Mouse (Mus musculus) CH12.LX (cell line): ENCODE data around the gene Myrf.

ENCODE experiments used
- BHLHE40 ChIP-seq: IDR thresholded peaks from 2 replicates; pipeline ENCODE4 v1.6.1; 2011; ENCODE audit warnings: mild to moderate bottlenecking, low read depth, low read length, improper control_type of control experiment
- CTCF ChIP-seq, 2 experiments: IDR thresholded peaks in 1 of 2; conservative IDR thresholded peaks in 1 of 2; 2 replicates each; pipeline ENCODE4 v1.5.1; 2011 to 2012; ENCODE audit warnings: low read depth in 2 of 2, low read length in 2 of 2, improper control_type of control experiment in 1 of 2, inconsistent platforms in 1 of 2, mild to moderate bottlenecking in 1 of 2, moderate library complexity in 1 of 2
- JUND ChIP-seq: conservative IDR thresholded peaks from 2 replicates; pipeline ENCODE4 v1.6.1; 2011; ENCODE audit warnings: low read depth, low read length, improper control_type of control experiment
- POLR2A ChIP-seq: IDR thresholded peaks from 2 replicates; pipeline ENCODE4 v1.6.1; 2011; ENCODE audit warnings: low read depth, mild to moderate bottlenecking, improper control_type of control experiment, low read length
- POLR2AphosphoS2 ChIP-seq: IDR thresholded peaks from 2 replicates; pipeline ENCODE4 v1.6.1; 2011; ENCODE audit warnings: low read depth, low read length, improper control_type of control experiment

- TF ChIP-seq JUND (no peak), CTCF (conservative IDR thresholded peaks at IDR 0.05 in 1 of 2, IDR thresholded peaks at IDR 0.05 in 1 of 2; ENCODE audit: low read depth in 2 of 2, low read length in 2 of 2) (no peak), BHLHE40 (no peak), POLR2AphosphoS2 (no peak), POLR2A (no peak)
These were observed 51.5 kb downstream of the Myrf start for GRCm38 (mm10) chr19:10189022-10189421.
